Comparison of ENCODE assay signal across 8 mouse cellular contexts in genomic region chr11:75270985-75271434, GRCm38 (mm10).
DNase-seq lines count a peak whose midpoint lies in the region; ATAC-seq and TF ChIP-seq lines count a peak whose summit lies in the region.
"Had no signal": no experiment of that assay in that cellular context is flagged by ENCODE, and none has a peak within 500 bp of the region (broad histone marks: within the 10 kb centered on the region; RNA-seq: fewer than 3 reads in every experiment).

No protein-coding gene starts in this region.

- H3K4me1 ChIP-seq in E14TG2a.4 (replicated peaks; ENCODE audit: low read depth, low read length), result peaks cover 42% of the 10 kb centered on the region
- H3K4me1 ChIP-seq in MEL (ENCODE audit: control insufficient read depth in 1 of 2, insufficient read depth in 2 of 2, low read length in 2 of 2), result peaks cover 2 to 24% of the 10 kb centered on the region in 2 experiments; a peak in 3 of 4 replicates
- no peaks in the 10 kb centered on the region for H3K4me1 ChIP-seq in intestine, embryonic 15.5 days (replicated peaks)

- H3K36me3 ChIP-seq in E14TG2a.4 (ENCODE audit: insufficient read depth, low read length), result no peaks in the 10 kb centered on the region
- H3K36me3 ChIP-seq in MEL (ENCODE audit: control insufficient read depth in 1 of 2, insufficient read depth in 2 of 2, low read length in 2 of 2), result peaks cover 0 to 17% of the 10 kb centered on the region in 2 experiments; a peak in 2 of 4 replicates
- no peaks in the 10 kb centered on the region for H3K36me3 ChIP-seq in intestine, embryonic 15.5 days

- TF ChIP-seq RAD21 in MEL (IDR thresholded peaks at IDR 0.05; ENCODE audit: low read depth, low read length), result no peak

- no peak for TF ChIP-seq POLR2A in MEL (IDR thresholded peaks at IDR 0.05; ENCODE audit: control insufficient read depth in 1 of 2, insufficient read depth in 1 of 2, low read depth in 1 of 2, low read length in 2 of 2, poor library complexity in 1 of 2)

- no peak for ATAC-seq in intestine, embryonic 15.5 days

- H3K27me3 ChIP-seq in E14TG2a.4 (ENCODE audit: insufficient read depth, low read length) (peaks cover 28% of the 10 kb centered on the region), MEL (ENCODE audit: control insufficient read depth in 1 of 2, insufficient read depth in 2 of 2, low read length in 2 of 2) (no peaks in the 10 kb centered on the region)
- no peaks in the 10 kb centered on the region for H3K27me3 ChIP-seq in intestine, embryonic 15.5 days (replicated peaks)

- H3K79me2 ChIP-seq in MEL (ENCODE audit: control insufficient read depth, insufficient read depth, low read length, poor library complexity), result no peaks in the 10 kb centered on the region

- H3K4me2 ChIP-seq in intestine, embryonic 15.5 days (replicated peaks), result no peak overlapping the region

- H3K27ac ChIP-seq in MEL (ENCODE audit: control insufficient read depth, low read depth, low read length), result no peak overlapping the region
- H3K27ac ChIP-seq in intestine, embryonic 15.5 days, result no peak overlapping the region

- 70% methylated on average over 7 of the region's 7 CpGs for WGBS in intestine, embryonic 15.5 days

- TF ChIP-seq CTCF in E14TG2a.4 (conservative IDR thresholded peaks at IDR 0.05; ENCODE audit: low read length), result no peak
- no peak for TF ChIP-seq CTCF in MEL (IDR thresholded peaks at IDR 0.05 in 2 of 3, conservative IDR thresholded peaks at IDR 0.05 in 1 of 3; ENCODE audit: control insufficient read depth in 1 of 3, insufficient read depth in 1 of 3, low read depth in 2 of 3, low read length in 3 of 3, poor library complexity in 1 of 3, severe bottlenecking in 1 of 3)

- H3K4me3 ChIP-seq in E14TG2a.4 (replicated peaks; ENCODE audit: low read length) (peak overlapping the region; percentile 13; the same call in 1 of the 2 replicates), MEL (ENCODE audit: control insufficient read depth in 1 of 2, insufficient read depth in 1 of 2, low read depth in 2 of 2, low read length in 2 of 2) (no peak overlapping the region)
- H3K4me3 ChIP-seq in intestine, embryonic 15.5 days (replicated peaks), result no peak overlapping the region

- no peak overlapping the region for H3K9ac ChIP-seq in MEL (ENCODE audit: control insufficient read depth, low read depth, low read length, poor library complexity, severe bottlenecking)
- no peak overlapping the region for H3K9ac ChIP-seq in intestine, embryonic 15.5 days

- no peaks in the 10 kb centered on the region for H3K9me3 ChIP-seq in E14TG2a.4 (ENCODE audit: low read length)
- no peaks in the 10 kb centered on the region for H3K9me3 ChIP-seq in MEL (replicated peaks; ENCODE audit: insufficient read depth, low read length)
- H3K9me3 ChIP-seq in intestine, embryonic 15.5 days, result no peaks in the 10 kb centered on the region
- H3K9me3 ChIP-seq: megakaryocyte, embryonic 14.5 days had no signal

- TF ChIP-seq EP300 in MEL (IDR thresholded peaks at IDR 0.05; ENCODE audit: low read depth in 1 of 2, low read length in 2 of 2), result no peak

- peak; percentile 25 for DNase-seq in MEL (ENCODE audit: low read depth, low spot score)
- DNase-seq in gastrocnemius, adult 18-20 months (ENCODE audit: low spot score), result peak; percentile 60
- DNase-seq in layer of hippocampus, postnatal 14 days (ENCODE audit: low spot score in 2 of 2), result peak; percentile 70 to 88
- DNase-seq in thymus, postnatal 10 days (ENCODE audit: low spot score in 2 of 2), result no peak
- DNase-seq in kidney, adult 9 months, result no peak

TF ChIP-seq in MEL, 35 proteins besides CTCF, POLR2A, EP300 and RAD21:
- peak; percentile 13; the same call in 1 of the 2 replicates for TF ChIP-seq MAX (IDR thresholded peaks at IDR 0.05; ENCODE audit: low read length)
- no peak for TF ChIP-seq TBP (IDR thresholded peaks at IDR 0.05; ENCODE audit: low read depth, low read length)

Comparison
In these comparisons a context has a peak if more than half of its experiments do, and no peak if none do; other contexts are left out.
1. DNase-seq: peak in MEL (single experiment), gastrocnemius, adult 18-20 months (single experiment) and layer of hippocampus, postnatal 14 days (2 of 2); none in thymus, postnatal 10 days (0 of 2) and kidney, adult 9 months (single experiment).